10 mouse cellular contexts compared by ENCODE assay signal in genomic region chr15:100307438-100308096, GRCm38 (mm10). TPM values are rescaled to one million over a fixed set of nuclear protein-coding genes. Genes with fewer than 3 reads are reported as not detected.
DNase-seq lines count a peak whose midpoint lies in the region; ATAC-seq and TF ChIP-seq lines count a peak whose summit lies in the region.
"Not testable (repeated sequence)": the region's sequence is repeated elsewhere in the genome, so short reads cannot be mapped to it uniquely, and the experiment has no call there.
"Had no signal": no experiment of that assay in that cellular context is flagged by ENCODE, and none has a peak within 500 bp of the region (broad histone marks: within the 10 kb centered on the region; RNA-seq: fewer than 3 reads in every experiment).

No protein-coding gene starts in this region.

- H3K27ac ChIP-seq in forebrain, embryonic 16.5 days (ENCODE audit: low read length); layer of hippocampus, adult 2 months: not testable (repeated sequence)

- peak; percentile 78 for DNase-seq in ZHBTc4 (ENCODE audit: low read depth, low spot score)
- peak; percentile 56 for DNase-seq in cerebellum, adult 9-11 months
- peak; percentile 16 for DNase-seq in hindlimb bud, embryonic 11.5 days (ENCODE audit: extremely low spot score, low read depth, low spot score)
- DNase-seq in layer of hippocampus, adult 2 months (ENCODE audit: low spot score in 2 of 2): not testable (repeated sequence)
- peak; percentile 59 for DNase-seq in lung, postnatal 10 days
- peak; percentile 75 for DNase-seq in skeletal muscle tissue, adult 2 months (ENCODE audit: low read depth, low spot score)

- not testable (repeated sequence) for H3K4me1 ChIP-seq in forebrain, embryonic 16.5 days (replicated peaks; ENCODE audit: control insufficient read depth, insufficient read depth, low read length)

- WGBS in forebrain, embryonic 16.5 days: 45% methylated on average over 10 of the region's 11 CpGs

- not testable (repeated sequence) for H3K4me2 ChIP-seq in forebrain, embryonic 16.5 days (ENCODE audit: low read length)

- ATAC-seq in forebrain, embryonic 16.5 days: 0 out of 2 replicates have a peak, but pooled peaks have one; percentile 51

- not testable (repeated sequence) for H3K9ac ChIP-seq in forebrain, embryonic 16.5 days (replicated peaks; ENCODE audit: low read depth, low read length)

- not testable (repeated sequence) for H3K27me3 ChIP-seq in forebrain, embryonic 16.5 days (replicated peaks; ENCODE audit: control insufficient read depth, insufficient read depth, low read length)

- not testable (repeated sequence) for H3K36me3 ChIP-seq in forebrain, embryonic 16.5 days (ENCODE audit: control insufficient read depth, insufficient read depth)

- H3K4me3 ChIP-seq in forebrain, embryonic 16.5 days (replicated peaks; ENCODE audit: low read length); layer of hippocampus, adult 2 months: not testable (repeated sequence)

- peak; percentile 68 for TF ChIP-seq CTCF in layer of hippocampus, adult 2 months (conservative IDR thresholded peaks at IDR 0.05)

- not testable (repeated sequence) for H3K9me3 ChIP-seq in forebrain, embryonic 16.5 days (ENCODE audit: control insufficient read depth, low read length)

RNA-seq across cellular contexts. Expression of gene Mettl7a1, which starts 3.6 kb away (rescaled TPM):
- 3.1 and 3.8 TPM in 2 replicates for polyA plus RNA-seq in forebrain, embryonic 16.5 days (2015; fragmentation: Nextera tagmentation; extraction: Ambion mirVana)
- 10 to 100 TPM; 31.5 to 36.8 TPM for total RNA-seq in layer of hippocampus, adult 2 months (2021)

RNA-seq across cellular contexts. Expression of gene Tmprss12, which starts 26.9 kb away (rescaled TPM):
- polyA plus RNA-seq in forebrain, embryonic 16.5 days (2015; fragmentation: Nextera tagmentation; extraction: Ambion mirVana): not detected in 2 replicates
- total RNA-seq in layer of hippocampus, adult 2 months (2021): not detected
- total RNA-seq: adrenal gland, adult 8-10 months; layer of hippocampus, postnatal 36 days had no signal
- polyA plus RNA-seq: heart, embryonic 14.5 days had no signal

RNA-seq across cellular contexts. Expression of gene Mettl7a3, which starts 27.2 kb away (rescaled TPM):
- not detected in 2 replicates for polyA plus RNA-seq in forebrain, embryonic 16.5 days (2015; fragmentation: Nextera tagmentation; extraction: Ambion mirVana)
- total RNA-seq in layer of hippocampus, adult 2 months (2021): under 1 TPM; 0.33 to 0.37 TPM
- polyA plus RNA-seq: heart, embryonic 14.5 days had no signal

RNA-seq across cellular contexts. Expression of gene Methig1, which starts 45.4 kb away (rescaled TPM):
- polyA plus RNA-seq in forebrain, embryonic 16.5 days (2015; fragmentation: Nextera tagmentation; extraction: Ambion mirVana): not detected in 2 replicates
- not detected for total RNA-seq in layer of hippocampus, adult 2 months (2021)
- total RNA-seq: layer of hippocampus, postnatal 36 days had no signal
- polyA plus RNA-seq: heart, embryonic 14.5 days had no signal

RNA-seq across cellular contexts. Expression of gene Mettl7a2, which starts 45.4 kb away (rescaled TPM):
- not detected in 2 replicates for polyA plus RNA-seq in forebrain, embryonic 16.5 days (2015; fragmentation: Nextera tagmentation; extraction: Ambion mirVana)
- under 1 TPM in 1 of 2 experiments, not detected in 1; 0.72 TPM for total RNA-seq in layer of hippocampus, adult 2 months (2021)
- polyA plus RNA-seq: heart, embryonic 14.5 days had no signal
